Mouse (Mus musculus): ENCODE measurements around the gene Zbtb45.

The Zbtb45 gene

GRCm38 (mm10) chr7:13033451-13034147, 23.8 kb upstream of the Zbtb45 start:
- peak in 1 of 2 experiments; percentile 32 for DNase-seq

- no peak for DNase-seq
These were observed 22.7 kb upstream of the Zbtb45 start for GRCm38 (mm10) chr7:13032541-13032940.

DNA sequence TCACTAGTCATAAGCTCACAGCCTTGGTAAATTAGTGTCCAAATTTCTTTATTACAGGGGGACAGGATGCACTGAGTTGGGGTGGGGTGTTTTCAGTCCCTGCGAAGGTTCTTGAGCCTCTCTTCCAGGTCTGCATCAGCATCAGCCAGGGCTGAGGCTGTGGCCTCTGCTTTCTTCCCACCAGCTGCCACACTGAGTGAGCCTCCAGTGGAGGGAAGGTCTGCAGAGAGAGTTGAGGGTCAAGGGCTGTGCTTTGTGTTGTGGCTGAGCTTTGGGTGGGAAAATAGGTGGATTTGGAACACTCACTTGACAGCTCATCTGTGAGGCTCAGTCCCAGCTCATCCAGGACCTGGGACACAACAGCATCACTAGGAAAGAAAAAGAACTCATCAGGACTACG, 22.1 kb upstream of the Zbtb45 start:
- no peak for DNase-seq

DNA sequence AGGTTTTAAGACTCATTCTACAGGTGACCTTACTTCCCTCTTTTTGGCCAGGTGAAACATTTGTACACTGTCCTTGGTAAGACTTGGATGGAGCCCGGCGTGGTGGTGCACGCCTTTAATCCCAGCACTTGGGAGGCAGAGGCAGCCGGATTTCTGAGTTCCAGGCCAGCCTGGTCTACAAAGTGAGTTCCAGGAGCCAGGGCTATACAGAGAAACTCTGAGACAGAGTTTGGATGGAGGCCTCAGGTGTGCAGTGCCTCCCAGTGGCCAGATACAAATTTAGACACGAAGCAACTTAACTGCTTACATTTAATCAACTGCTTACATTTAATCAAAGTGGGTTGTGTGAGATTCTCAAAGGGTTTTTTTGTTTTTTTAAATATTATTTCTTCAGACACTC, 21.2 kb upstream of the Zbtb45 start:
- peak; percentile 36 to 45 for DNase-seq

- peak in 1 of 2 experiments; percentile 28 for DNase-seq
These were observed 19.2 kb upstream of the Zbtb45 start for GRCm38 (mm10) chr7:13028986-13029385.

DNA sequence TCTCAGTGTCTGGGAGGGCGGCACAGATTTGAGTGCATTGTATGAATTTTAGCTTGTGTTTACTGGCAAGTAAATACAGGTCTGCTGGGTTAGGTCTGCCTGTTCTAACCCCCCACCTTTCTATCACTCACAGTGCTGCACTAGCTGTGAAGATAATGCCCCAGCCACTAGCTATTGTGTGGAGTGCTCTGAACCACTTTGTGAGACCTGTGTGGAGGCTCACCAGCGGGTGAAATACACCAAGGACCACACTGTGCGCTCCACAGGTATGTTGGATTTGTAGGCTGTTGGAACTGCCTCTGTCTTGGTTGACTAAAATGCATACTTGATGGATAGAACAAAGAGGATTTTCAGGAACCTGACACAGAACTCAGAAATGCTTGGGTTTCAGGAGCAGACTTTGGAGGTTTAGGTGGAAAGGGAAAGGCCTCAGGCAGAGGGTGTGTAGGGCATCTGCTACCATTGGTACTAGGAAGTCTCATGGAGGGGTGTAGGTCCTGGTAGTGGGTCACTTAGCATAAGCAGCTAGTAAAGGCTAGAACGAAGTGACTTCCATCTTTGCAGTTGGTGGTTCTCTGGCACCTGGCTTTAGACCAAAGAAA, 15.8 kb upstream of the Zbtb45 start:
- no peak for DNase-seq

- DNase-seq: peak; percentile 73 to 88
These were observed 15.0 kb upstream of the Zbtb45 start for GRCm38 (mm10) chr7:13024805-13025204.

GRCm38 (mm10) chr7:13023928-13024731, 14.3 kb upstream of the Zbtb45 start:
- DNase-seq: peak; percentile 92 to 94

GRCm38 (mm10) chr7:13022773-13023535, 13.1 kb upstream of the Zbtb45 start:
- peak; percentile 77 to 91 for DNase-seq

DNA sequence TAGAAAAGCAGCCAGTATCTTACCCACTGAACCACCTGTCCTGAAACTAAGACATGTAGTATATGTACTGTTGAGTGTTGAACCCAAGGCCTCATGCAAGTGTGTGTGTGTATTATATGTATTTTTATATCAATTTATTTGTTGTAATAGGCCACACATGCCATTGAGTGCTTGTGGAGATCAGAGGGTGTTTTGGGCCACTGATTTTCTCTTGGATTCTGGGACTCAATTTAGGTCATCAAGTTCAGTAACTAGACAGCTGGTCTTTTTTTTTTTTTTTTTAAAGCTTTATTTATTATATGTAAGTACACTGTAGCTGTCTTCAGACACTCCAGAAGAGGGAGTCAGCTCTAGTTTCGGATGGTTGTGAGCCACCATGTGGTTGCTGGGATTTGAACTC, 5.4 kb upstream of the Zbtb45 start:
- no peak for DNase-seq

DNA sequence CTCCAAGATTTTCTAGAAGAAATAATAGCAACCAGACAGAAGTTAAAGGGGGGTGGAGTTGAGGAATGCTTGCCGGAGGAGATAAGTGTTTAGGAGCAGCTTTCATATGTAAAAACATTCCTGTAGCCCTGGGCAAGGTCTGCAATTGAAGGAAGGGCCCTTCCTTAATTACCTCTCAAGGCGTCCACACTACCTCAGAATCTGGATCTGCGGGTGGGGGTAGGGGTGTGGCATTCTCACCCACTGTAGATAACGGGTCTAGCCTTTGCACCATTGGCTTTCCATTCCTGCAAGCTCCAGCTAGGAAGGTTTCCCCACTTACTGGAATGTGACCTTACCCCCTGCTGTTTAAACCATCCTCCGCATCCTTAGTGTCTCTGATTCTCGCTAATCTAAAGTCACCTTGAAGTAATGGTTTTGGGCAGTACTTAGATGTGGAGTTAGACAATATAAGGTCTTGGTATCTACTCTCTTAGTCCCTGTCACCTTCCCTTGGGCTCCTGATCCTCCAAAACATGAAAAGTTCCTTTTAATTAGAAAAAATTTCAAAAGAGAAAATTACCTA, 4.5 kb upstream of the Zbtb45 start:
- DNase-seq: no peak

GRCm38 (mm10) chr7:13013671-13014070, 3.8 kb upstream of the Zbtb45 start:
- no peak for DNase-seq

DNA sequence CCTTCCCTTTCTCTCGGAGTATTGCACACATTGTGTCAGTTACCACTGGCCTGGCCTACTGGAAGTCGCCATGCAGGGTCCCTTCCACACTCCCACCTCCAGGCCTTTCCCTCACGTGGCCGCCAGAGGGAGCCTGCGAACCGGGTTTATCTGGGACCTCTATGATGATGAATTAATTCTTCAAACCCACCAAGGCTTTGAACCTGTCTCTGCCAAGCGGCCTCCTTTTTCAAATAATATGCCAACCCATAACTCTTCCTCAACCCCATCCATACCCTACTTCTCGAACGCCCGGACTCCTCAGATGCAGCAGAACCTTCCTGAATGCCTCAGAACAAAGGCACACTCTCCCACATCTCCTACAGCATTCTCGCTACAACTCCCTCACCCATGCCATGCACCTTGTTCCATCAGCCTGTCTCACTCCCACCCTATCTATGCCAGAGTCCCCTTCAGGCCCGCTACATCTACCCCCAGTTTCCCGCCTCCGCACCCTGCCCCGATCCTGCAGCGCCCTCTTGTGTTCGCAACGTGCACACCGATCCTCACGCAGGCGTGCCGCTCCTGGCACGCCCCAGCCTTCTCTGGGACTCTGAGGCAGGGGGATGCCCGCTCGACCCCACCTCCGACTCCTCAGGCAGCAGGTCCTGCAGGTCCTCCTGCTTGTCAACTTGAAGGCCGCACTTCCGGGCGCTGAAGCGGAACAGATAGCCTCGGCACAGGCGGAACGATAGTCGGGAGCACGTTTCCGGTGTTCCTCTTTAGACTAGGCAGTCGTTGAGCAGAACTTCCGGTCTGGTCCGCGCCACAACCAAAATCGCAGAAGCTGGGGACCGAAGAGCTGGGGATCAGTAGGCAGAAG, 460 bp downstream of the Zbtb45 start:
- peak; percentile 93 to 96 for DNase-seq

- no peak for DNase-seq
These were observed 2.3 kb downstream of the Zbtb45 start for GRCm38 (mm10) chr7:13007341-13008092.

DNA sequence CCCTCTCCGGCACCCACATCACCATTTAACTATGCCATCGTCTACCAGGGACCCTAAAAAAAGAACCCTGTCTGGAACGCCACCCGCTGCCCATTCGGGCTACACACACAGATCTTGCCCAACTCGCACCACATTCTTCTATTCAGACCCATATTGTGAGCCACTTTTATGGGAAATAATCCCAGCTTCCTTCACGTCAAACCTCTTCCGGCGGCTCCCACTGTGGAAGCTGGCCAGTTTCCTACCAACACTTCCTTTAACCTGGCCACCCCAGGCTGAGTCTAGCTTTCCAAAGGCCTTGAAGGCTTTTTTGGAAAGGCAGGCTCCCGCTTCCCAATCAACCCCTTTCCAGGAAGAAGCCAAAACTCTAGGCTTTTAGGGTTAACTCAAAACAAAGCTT, 3.3 kb downstream of the Zbtb45 start:
- peak; percentile 49 for DNase-seq

GRCm38 (mm10) chr7:13006011-13006410, 3.8 kb downstream of the Zbtb45 start:
- no peak for DNase-seq

GRCm38 (mm10) chr7:13003380-13003779, 6.5 kb downstream of the Zbtb45 start:
- DNase-seq: no peak

GRCm38 (mm10) chr7:13001584-13001983, 8.2 kb downstream of the Zbtb45 start:
- DNase-seq: no peak

- DNase-seq: no peak
These were observed 11.0 kb downstream of the Zbtb45 start, which contains the start of gene Trim28 for GRCm38 (mm10) chr7:12998851-12999250. TSS of gene Trim28 (plus strand) at chr7:12999114.

GRCm38 (mm10) chr7:12998053-12998452, 11.8 kb downstream of the Zbtb45 start, which contains the start of gene Slc27a5:
TSS of gene Slc27a5 (minus strand) at chr7:12998192.
- DNase-seq: no peak

DNA sequence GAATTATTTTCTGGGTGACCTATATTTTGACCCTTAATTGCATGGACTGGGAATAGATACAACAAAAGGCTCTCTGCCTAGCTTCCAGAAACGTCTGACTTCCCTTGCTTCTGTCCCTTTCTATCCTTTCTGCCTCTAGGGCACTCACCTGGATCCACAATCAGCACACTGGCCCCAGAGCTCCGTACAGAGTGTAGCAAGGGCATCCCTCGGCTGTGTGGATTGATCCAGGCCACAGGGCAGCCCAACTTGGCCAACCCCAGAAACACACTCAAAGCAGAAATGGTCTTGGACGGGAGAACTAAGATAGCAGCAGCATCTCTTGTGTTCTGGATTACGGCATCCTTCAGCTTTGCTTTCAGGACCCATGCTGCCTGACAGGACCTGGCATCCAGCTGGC, 12.6 kb downstream of the Zbtb45 start:
- DNase-seq: no peak
